Mouse (Mus musculus): Measurements from ENCODE around the gene Tcte1. TPM values are rescaled to one million over a fixed set of nuclear protein-coding genes. Genes with fewer than 3 reads are reported as not detected.

Gene Tcte1
- total RNA-seq, 2 experiments from 2014 or later: not detected

- DNase-seq: no peak
Measured at GRCm38 (mm10) chr17:45565103-45565502, 41.9 kb downstream of the Tcte1 start.

GRCm38 (mm10) chr17:45566031-45566359 lies 42.8 kb downstream of the Tcte1 start:
- DNase-seq: no peak

- DNase-seq: no peak
Measured at GRCm38 (mm10) chr17:45566360-45567161, 43.3 kb downstream of the Tcte1 start.

- no peak for DNase-seq
Measured at GRCm38 (mm10) chr17:45567162-45567601, 43.9 kb downstream of the Tcte1 start.

- DNase-seq: no peak
Measured at GRCm38 (mm10) chr17:45568990-45569389, 45.8 kb downstream of the Tcte1 start.

GRCm38 (mm10) chr17:45569999-45570398 lies 46.8 kb downstream of the Tcte1 start:
- no peak for DNase-seq

- peak; percentile 82 for DNase-seq
Measured at GRCm38 (mm10) chr17:45572103-45573086, 49.2 kb downstream of the Tcte1 start.

- DNase-seq: peak; percentile 97
Measured at GRCm38 (mm10) chr17:45573087-45573779, 50.0 kb downstream of the Tcte1 start, which contains the start of gene Hsp90ab1. Gene Hsp90ab1, minus strand, starts transcription at chr17:45573271.

- peak; percentile 97 for DNase-seq
Measured at GRCm38 (mm10) chr17:45573780-45574123, 50.5 kb downstream of the Tcte1 start.

- no peak for DNase-seq
Measured at GRCm38 (mm10) chr17:45574129-45574761, 51.0 kb downstream of the Tcte1 start.

- no peak for DNase-seq
Measured at GRCm38 (mm10) chr17:45575123-45575897, 52.1 kb downstream of the Tcte1 start.

GRCm38 (mm10) chr17:45578242-45578641 lies 55.0 kb downstream of the Tcte1 start:
- no peak for DNase-seq

- DNase-seq: no peak
Measured at GRCm38 (mm10) chr17:45578843-45579242, 55.6 kb downstream of the Tcte1 start.

- no peak for DNase-seq
Measured at GRCm38 (mm10) chr17:45579554-45579953, 56.3 kb downstream of the Tcte1 start.

- peak; percentile 44 for DNase-seq
Measured at GRCm38 (mm10) chr17:45580958-45581477, 57.8 kb downstream of the Tcte1 start.

GRCm38 (mm10) chr17:45581567-45581983 lies 58.3 kb downstream of the Tcte1 start:
- peak; percentile 43 for DNase-seq

- no peak for DNase-seq
Measured at GRCm38 (mm10) chr17:45582188-45582587, 59.0 kb downstream of the Tcte1 start.

- DNase-seq: no peak
Measured at GRCm38 (mm10) chr17:45582715-45583355, 59.6 kb downstream of the Tcte1 start.

GRCm38 (mm10) chr17:45584096-45584896 lies 61.1 kb downstream of the Tcte1 start:
- peak; percentile 91 for DNase-seq

All from gastrocnemius, postnatal 25 days (tissue).